Mouse (Mus musculus): ENCODE measurements around the gene Ptprd.
A peak's percentile ranks its signal among the peaks of the same experiment; 100 is the strongest.

Ptprd gene

DNA sequence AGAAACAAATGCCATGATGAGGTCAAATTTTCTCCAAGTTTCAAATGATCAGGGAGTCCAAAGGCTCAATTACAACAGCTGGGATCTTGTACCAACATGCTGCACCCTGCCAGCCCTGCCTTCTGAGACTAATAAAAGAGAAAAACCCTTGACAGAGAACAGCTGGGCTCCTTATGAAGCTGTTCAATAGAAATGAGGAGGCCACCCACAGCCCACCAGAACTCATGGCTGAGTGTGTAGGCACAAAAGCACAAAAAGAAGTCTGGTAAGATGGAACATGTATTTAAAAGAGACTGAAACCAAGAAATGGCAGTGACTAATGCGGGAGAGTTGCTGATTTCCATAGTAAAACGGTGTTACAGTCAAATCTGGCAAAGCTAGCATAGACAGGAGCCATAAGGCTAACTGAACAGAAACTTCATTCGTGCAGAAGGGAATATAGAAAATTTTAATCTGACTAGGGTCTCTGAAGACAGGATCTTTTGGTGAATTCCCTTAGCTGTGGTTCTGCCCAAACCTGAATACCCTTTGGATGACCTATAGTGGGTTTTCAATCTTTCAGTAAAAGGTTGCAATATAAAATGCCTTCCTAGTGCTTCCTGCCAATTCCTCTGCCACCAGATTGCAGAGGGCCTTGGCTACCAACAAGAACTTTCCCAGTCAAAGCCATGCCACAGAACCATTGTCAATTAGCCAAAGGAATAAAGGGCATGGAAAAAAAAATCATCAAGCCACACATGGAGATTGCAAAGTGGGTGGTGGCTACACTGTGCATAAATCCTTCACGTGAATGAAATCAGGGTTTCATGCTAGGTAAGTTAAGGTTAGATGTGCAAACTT is 1841.5 kb downstream of the Ptprd start:
- peak; percentile 54 to 68 for DNase-seq

DNA sequence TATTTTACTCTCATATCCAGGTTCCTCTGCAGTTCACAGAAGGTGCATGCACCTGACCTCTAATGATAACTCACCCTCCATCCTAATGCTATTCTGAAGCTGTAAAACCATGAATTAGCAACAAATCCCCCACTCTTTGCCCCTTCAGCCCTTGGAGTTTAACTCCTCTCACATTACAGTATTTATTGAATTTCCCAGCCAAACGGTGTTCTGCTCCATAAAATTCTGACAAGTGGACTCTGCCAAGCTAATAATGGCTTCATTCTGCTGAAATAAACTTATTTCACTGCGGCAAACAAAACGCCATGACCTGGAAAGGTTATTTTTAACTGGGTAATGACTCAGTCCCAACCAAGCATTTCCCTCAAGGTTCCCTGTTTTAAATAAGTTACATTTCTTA is 1842.7 kb downstream of the Ptprd start:
- no peak for DNase-seq

DNA sequence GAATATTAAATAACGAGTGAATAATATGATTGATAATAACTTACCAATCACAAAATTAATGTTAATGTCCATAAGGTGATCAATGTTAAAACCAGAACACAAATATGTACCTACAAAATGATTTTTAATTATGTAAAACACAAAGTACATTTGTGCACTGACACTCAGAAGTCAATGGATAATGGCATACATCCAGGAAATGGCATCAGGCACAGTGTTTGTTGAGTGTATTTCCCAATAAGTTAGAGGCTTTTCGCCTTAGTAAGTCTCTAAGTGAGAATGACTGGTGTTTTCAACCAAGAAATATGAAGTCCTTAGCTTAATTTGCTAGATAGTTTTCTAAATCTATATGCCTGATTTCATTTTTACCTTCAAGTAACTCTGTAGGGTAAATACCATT is 1843.5 kb downstream of the Ptprd start:
- no peak for DNase-seq

DNA sequence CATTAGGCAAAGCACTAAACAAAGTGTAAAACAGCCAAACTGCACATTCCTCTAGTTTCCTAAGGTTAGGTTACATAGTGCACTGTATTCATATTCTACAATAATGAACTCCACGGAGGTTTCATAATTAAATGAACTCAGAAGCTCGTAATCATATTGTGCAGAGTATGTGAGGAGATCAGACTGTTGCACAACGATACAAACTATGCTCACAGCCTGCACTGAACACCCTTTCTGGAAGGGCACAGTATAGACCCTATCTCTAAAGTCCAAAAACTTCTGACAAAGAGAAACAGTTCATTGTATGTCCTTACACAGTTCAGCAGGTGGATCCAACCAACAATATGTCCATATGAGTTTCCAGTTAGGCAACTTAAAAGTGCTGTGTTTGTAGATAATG is 1844.5 kb downstream of the Ptprd start:
- no peak for DNase-seq

DNA sequence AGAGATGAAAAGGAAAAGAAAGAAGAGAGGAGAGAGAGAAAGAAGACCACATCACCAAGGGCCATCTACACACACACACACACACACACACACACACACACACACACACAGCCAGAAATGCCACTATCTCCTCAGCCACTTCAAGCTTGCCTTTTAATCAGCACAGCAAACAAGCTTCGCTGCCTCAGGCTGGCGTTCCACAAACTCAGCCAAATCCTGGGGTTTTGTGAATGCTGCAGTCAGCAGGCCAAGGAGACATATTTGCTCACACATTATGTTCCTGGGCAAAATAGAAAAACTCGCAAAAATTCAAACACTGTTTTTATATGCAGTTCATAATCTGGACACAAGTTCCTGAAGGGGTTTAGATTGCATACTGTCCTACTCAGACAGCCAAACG is 1845.9 kb downstream of the Ptprd start:
- DNase-seq = peak; percentile 69 to 82

DNA sequence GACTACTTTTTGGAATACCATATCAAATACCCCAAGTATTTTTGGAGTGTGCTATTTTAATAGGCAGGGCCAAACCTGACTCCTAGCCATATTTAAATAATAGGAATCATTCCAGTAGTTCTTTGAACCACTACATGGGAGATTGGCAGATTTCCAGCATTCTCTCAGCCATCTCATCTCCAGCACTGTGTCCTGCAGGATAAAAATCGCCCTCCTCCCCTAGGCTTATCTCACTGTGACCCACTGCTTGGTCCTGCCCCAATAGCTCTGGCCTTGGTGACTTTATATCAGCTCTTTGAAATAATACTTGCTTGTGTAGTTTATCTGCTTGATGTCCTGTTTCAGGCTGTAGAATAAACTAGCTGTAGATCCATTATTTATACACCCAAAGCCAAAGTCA is 1850.2 kb downstream of the Ptprd start:
- peak in 1 of 2 experiments; percentile 29 for DNase-seq

DNA sequence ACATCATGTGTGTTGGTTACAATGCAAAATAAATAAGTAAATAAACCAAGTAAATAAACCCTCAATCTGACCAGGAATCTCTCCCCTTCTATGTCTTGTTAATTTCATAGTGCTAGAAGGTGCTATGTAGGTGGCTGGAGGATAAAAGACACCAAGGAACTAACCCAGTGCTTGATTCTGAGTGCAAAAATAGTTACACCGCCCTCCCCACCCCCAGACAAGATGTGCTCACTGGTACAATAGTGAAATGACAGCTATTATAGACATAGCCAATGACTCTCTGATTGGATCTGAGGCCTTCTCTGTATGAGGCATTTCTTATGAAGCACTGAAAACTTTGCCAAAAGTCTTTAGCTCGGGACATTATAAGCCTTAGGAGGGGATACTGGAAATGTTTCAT is 1857.6 kb downstream of the Ptprd start:
- no peak for DNase-seq

DNA sequence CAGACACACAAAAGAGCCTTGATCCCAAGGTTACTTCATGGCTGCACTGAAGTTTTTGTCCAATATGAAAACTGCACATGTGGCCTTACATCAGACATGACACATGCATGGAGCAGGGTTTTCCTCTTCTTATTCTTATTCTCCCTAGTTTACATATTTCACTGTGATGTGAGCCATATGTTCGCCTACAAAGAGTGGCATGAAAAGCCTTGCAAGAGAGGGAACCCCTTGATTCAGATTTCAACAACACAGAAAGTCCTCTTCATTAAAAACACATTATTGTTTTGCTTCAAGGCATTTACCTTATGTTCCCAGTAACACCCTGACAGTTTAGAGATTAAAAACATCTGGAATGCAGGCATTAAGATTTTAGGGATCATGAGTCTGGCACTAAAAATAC is 1859.3 kb downstream of the Ptprd start:
- no peak for DNase-seq

DNA sequence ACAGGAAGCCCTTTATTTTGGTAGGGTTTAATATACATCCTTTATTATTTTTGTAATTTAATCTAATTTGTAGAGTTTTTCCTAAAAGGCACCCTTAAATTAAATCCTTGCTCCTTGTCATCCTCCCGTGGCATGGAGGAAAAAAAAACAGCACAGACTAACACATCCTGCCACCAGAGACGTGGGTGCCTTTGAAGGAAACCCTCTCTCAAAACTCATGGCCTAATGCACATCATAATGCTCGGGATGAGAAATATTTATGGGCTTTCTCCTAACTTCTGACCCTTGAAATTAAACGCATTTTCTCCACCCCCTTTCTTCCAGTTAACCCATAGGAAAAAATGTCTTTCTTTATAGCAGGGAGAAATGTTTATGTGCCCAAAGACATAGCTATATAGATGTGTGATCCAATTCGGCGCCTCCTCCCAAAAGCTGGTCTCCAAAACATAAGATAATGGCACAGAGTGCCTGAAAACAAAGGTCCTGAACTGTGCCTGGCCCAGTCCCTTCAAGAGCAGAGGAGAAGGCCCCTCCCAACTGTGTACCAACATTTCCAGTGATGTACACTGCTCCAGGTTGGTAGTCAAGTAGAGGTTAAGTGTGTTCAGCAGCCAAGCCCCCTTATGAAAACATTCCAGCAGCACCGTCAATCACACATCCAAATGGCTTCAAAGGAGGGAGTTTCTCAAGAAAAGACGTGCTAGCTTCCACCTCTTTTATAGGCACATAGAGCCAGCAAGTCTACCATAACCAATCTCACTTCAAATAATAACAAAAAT is 1860.4 kb downstream of the Ptprd start:
- DNase-seq = no peak

DNA sequence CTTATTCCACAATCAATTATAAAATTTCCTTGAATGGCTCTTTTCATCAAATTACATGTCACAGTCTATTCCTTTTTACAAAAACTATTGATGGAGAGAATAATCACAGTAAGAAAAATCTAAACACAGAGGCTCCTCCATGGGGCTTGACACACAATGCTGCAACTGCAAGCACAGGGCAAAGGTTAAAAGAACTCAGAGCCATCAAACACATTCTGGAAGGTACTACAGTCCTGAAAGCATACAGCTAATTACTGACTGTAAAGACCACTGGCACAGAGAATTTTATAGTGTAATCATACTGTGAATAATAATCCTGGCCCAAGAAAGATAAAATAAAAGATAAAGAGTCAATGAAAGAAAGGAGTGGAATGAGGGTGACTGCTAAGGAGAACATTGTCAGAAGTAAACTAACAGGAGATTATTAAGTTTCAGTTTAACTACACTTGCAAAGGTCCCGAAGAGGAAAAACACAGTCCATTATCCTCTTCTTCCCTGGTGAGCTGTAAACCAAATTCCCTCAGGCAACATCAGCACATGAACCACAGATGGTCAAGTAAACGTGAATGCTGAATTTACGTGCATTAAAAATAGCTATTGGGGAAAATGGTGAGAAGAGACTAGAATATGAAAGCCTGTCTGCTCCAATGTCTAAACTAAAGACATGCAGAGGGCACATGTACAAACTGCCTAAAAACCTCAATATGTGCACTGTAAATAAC is 1861.4 kb downstream of the Ptprd start:
- no peak for DNase-seq

DNA sequence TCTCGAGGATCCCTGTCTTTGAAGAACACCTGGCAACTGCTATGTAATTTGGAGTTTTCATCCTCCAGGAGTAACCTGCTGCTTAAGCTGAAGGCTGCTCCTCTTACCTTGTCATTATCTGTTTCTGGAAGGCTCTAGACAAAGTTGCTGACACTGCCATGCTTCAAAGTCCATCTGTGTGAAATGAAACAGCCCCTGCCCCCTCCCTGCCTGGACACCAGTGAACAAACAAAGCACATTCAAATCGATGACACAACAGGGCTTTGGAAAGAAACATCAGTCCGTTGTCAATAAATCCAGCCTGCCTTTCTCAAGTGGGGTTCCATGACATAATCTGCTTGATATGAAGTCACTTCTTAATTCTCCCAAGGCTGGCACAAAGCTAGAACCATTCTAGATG is 1867.7 kb downstream of the Ptprd start:
- DNase-seq = no peak

DNA sequence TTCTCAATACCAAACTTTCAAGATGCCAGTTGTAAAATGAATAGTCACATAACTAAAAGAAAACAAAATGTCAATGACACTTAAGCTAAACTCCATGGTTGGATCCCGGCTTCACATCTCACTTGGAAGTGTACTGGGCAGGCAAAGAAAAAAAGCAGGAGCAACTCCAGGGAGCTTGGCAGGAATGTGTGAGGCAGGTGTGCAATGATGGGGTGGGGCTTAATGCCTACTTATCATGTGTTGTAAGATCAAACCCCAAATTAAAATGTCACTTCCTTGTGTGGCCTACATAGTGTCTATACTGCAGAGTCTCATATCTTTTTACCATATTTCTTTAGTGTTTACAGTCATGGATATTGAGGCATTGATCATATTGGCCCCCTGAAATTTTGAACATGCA is 1873.8 kb downstream of the Ptprd start:
- peak in 1 of 2 experiments; percentile 28 for DNase-seq

DNA sequence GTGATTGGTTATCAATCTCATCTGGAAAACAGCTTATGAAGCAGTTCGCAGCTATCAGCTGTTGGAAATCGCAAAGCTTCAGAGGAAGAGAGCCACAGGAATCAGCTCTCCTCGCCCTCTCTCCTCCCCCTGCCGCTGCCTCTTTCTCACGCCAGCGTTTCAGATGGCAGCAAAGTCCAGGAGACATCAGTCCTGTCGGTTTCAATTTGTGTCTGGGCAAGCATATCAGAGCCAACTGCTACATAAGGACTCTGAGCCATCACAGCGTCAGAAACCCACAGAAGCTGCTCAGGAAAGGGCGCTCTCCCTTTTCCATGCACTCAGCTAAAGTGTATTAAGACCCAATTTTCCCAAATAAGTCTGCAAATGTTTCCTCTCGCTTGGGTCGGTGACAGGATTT is 1884.4 kb downstream of the Ptprd start:
- DNase-seq = peak; percentile 75 to 84

DNA sequence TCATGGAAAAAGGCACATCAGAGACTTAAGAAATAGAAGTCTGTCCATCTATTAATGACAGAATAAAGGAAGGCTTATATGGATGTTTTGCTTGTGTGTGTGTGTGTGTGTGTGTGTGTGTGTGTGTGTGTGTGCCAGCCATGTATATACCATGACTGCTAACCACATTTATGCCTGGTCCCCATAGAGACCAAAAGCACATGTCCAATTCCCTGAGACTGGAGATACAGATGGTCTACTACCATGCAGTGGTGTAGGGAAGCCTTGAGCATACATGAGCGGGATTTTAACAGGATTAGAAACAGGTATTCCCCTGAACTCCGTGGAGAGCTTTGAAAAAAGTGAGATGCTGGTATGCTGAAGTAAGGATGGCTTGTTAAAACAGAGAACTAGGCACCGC is 1886.1 kb downstream of the Ptprd start:
- DNase-seq = no peak

DNA sequence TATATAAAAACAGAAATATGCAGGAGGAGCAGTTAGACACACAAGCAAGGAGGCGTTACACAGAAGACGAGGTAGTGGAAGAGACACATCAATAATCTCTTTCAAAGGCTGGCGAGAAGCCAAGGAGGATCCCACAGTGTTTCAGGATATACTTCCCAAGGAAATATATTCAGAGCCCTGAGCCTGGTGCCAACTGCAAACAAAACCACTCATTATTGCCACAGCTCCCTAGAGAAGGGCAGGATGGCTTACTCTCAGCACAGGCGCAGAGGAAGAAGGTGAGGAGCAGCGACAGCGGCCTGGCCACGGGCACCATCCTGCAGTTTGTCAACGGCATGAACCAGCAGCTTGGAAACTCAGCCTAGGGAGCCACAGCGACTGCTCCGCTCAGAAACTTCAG is 1886.8 kb downstream of the Ptprd start:
- peak; percentile 37 to 51 for DNase-seq

DNA sequence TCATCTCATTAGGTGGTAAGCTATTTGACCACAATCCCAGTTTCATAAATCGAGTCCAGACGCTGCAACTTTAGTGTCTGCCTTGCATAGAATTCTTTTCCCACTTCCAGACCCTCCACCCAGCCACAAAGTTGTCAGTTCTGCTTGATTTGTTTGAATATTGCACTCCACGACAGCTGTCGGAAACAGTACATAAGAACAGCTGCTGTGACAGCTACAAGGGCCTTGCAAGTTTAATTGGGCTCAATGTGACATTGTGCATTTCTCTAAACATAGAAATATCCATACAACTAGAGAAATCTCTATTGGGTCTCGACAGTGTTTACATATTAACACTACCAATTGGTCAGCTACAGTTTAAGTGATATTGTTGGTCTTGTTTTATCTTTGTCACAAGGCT is 1887.3 kb downstream of the Ptprd start:
- no peak for DNase-seq

DNA sequence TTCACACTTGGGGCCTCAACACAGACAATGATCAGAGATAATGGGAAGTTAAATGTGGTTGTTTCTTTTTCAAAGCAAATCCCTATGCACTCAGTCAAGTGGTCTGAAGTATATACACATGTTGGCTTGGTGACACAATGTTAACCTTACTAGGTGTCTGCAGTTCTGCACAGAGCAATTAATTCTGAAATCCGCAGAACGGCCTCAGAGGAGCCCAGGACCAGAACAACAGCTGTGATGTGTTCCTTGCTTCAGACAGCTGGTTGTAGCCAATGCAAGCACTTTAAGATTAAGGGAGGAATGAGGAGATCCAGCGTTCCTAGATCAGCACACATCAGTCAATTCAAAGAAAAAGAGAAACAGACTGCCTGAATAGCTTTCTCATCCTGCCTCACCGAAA is 1891.9 kb downstream of the Ptprd start:
- DNase-seq = no peak

DNA sequence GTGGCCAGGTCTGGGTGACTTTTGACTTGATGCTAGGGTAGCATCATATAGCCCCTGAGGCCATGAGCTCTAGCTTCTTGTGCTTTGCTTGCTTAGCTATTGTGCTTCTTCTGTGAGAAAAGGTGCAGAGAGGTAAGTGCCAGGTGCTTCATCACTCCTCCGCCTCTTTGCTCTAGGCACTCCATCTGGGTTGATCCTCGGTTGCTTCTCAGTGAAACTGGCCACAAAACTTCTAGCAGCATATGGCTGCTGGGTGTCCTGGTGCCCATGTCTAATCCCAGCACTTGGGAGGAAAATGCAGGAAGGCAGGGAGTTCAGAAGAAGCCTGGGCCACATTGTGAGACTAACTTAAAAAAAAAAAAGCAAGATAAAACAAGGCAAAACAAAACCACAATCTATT is 1895.8 kb downstream of the Ptprd start:
- DNase-seq = peak in 1 of 2 experiments; percentile 42

DNA sequence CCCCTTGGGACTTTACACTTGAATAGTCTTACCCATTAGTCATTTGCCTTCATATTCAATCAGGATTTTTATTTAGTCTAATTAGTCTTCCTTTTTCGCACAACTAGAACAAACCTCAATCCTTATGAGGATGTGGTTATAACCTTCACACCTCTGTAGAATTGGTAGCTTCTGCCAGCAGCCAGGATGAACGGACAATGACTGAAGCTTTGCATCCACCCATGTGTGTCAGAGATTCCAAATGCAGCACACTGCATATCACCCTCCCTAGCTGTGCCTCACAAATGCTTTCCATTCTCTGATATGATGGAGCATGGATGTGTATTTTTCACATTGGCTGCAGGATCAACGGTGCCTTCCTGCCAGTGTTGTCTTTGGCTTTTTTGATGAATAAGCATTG is 1898.0 kb downstream of the Ptprd start:
- no peak for DNase-seq

DNA sequence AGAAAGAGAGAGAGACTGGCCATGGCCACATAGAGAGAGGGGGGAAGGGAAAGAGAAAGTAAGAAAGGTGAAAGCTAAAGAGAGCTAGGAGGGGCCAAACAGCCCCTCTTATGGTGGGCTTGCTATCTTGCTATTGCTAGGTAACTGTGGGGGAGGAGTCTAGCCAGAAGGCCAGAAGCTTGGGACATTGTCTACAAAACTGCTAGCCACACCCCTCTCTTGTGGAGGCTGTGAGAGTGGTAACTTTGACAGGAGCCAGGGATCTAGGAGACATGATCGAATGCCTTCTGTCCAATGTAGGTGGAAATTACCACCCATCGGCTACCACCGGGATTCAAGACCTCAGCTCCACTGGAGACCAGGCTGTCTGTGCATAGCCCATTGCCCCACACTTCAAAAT is 1899.2 kb downstream of the Ptprd start:
- no peak for DNase-seq

DNA sequence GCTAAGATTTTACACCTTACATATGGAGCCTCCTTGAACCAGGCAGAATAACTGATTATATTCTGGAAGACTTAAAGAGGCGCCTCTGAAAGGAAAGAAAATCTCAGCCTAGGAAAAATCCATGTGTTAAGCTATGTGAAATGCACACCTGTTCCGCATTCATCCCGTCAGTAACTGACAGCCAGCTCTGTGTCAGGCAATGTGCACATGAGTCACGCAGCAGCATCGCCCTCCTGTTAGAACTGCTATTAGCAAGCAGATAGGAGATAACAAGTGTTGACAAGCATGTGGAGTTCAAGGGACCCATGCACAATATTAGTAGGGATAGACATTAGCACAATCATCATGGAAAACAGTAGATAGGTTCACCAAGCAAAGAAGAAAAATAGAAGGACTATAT is 1905.8 kb downstream of the Ptprd start:
- no peak for DNase-seq

DNA sequence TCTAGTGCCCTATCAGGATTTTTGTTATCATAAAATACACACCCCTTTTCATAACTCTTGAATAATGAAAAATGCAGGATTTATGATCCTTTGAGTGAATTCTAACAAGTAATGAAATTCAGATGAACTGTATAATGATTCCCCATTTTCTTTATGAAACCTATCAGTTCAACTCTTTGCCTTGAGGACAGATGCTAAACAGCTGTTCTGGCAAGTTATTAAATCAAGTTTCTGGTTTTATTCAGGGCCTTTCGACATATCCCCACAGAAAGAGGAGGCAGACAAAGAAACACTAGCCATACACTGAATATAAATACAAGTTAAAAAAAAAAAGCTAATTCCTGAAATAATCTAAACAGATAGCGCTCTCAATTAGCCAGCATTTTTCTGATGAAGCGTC is 1914.4 kb downstream of the Ptprd start:
- DNase-seq = no peak

DNA sequence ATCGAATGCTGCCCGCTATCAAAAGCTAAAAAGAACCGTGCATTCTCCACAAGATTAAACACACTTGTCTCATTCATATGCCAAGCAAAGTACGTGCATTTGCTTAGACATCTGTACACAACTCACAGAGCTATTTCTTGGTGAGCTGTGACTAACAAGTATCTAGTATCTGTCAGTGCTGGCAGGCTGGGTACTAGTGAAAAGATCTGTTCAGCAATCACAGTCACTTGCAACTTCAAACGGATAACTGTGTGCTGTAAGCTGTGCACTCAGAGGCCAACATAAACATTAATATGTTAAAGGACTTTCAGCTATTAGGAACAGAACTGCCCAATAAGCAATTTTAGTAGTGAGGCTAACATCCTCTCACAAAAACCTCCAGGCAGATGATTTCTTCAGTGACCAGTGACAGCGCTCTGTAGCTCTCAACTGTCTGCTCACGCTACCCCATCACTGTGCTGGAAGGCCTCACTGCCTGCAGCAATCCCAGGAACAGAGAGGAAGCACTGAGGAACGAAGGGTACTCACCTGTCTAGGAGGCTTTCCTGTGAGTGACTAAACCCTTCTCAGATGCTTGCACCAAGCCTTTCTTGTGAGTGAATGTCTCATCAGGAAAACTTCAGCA is 1918.9 kb downstream of the Ptprd start:
- no peak for DNase-seq

Measured in cerebellum, adult 18-20 months (tissue).